Mouse (Mus musculus) fibroblast of lung, adult 2 months (primary cell): Measurements from ENCODE around the gene Zdhhc11.
"Not testable (repeated sequence)": the region's sequence is repeated elsewhere in the genome, so short reads cannot be mapped to it uniquely, and the experiment has no call there.

ENCODE experiments used
- DNase-seq: peaks from one replicate; pipeline ENCODE4 v3.0.0-alpha.2; 2011; ENCODE audit warnings: low read depth

The Zdhhc11 gene

GRCm38 (mm10) chr13:74006881-74007280 is 43.2 kb downstream of the Zdhhc11 start:
- DNase-seq, result not testable (repeated sequence)

- not testable (repeated sequence) for DNase-seq
Measured at GRCm38 (mm10) chr13:74008216-74008615, 44.6 kb downstream of the Zdhhc11 start.

- DNase-seq, result peak; percentile 20
Measured at GRCm38 (mm10) chr13:74008948-74009718, 45.5 kb downstream of the Zdhhc11 start, which contains the start of gene Tppp. Gene Tppp, plus strand, starts transcription at chr13:74009407.

- DNase-seq, result no peak
Measured at GRCm38 (mm10) chr13:74009791-74010614, 46.4 kb downstream of the Zdhhc11 start.

- DNase-seq, result no peak
Measured at GRCm38 (mm10) chr13:74010678-74011077, 47.0 kb downstream of the Zdhhc11 start.

- no peak for DNase-seq
Measured at GRCm38 (mm10) chr13:74015908-74016307, 52.3 kb downstream of the Zdhhc11 start.

- DNase-seq, result no peak
Measured at GRCm38 (mm10) chr13:74017426-74017825, 53.8 kb downstream of the Zdhhc11 start.

GRCm38 (mm10) chr13:74019006-74019405 is 55.4 kb downstream of the Zdhhc11 start:
- DNase-seq, result not testable (repeated sequence)

- DNase-seq, result no peak
Measured at GRCm38 (mm10) chr13:74025151-74026081, 61.8 kb downstream of the Zdhhc11 start.

GRCm38 (mm10) chr13:74026215-74026614 is 62.6 kb downstream of the Zdhhc11 start:
- DNase-seq, result no peak

GRCm38 (mm10) chr13:74028116-74028515 is 64.5 kb downstream of the Zdhhc11 start:
- DNase-seq, result no peak

- no peak for DNase-seq
Measured at GRCm38 (mm10) chr13:74029013-74029412, 65.4 kb downstream of the Zdhhc11 start.

GRCm38 (mm10) chr13:74030691-74031090 is 67.0 kb downstream of the Zdhhc11 start:
- no peak for DNase-seq

GRCm38 (mm10) chr13:74031133-74031532 is 67.5 kb downstream of the Zdhhc11 start:
- DNase-seq, result no peak

GRCm38 (mm10) chr13:74034756-74035155 is 71.1 kb downstream of the Zdhhc11 start:
- DNase-seq, result no peak

GRCm38 (mm10) chr13:74035776-74036175 is 72.1 kb downstream of the Zdhhc11 start:
- DNase-seq, result no peak

GRCm38 (mm10) chr13:74039926-74040325 is 76.3 kb downstream of the Zdhhc11 start:
- no peak for DNase-seq
